Mouse (Mus musculus) common myeloid progenitor, adult 5-6 weeks (primary cell): ENCODE measurements around the gene Lpp. TPM values are rescaled to one million over a fixed set of nuclear protein-coding genes. Genes with fewer than 3 reads are reported as not detected.

Experiments
- ATAC-seq: replicated peaks from 2 replicates; pipeline ENCODE4 v1.8.0; 2016; ENCODE audit warnings: low read depth, mild to moderate bottlenecking, moderate TSS enrichment, inconsistent platforms; ENCODE audit not compliant: poor library complexity, severe bottlenecking
- total RNA-seq: library from RNA; stranded (forward); fragments of 200-1000, 187-1606 nt; gene quantifications from 2 replicates; pipeline ENCODE4 v1.2.3, GENCODE M21; 2017

Lpp gene
- total RNA-seq, 1 experiment from 2014 or later, result 4.2 TPM

GRCm38 (mm10) chr16:24492194-24492940, 99.1 kb downstream of the Lpp start:
- no peak for ATAC-seq

GRCm38 (mm10) chr16:24494531-24494930, 101.2 kb downstream of the Lpp start:
- ATAC-seq, result no peak

- no peak for ATAC-seq
These were observed 102.2 kb downstream of the Lpp start for GRCm38 (mm10) chr16:24495461-24495860.

DNA sequence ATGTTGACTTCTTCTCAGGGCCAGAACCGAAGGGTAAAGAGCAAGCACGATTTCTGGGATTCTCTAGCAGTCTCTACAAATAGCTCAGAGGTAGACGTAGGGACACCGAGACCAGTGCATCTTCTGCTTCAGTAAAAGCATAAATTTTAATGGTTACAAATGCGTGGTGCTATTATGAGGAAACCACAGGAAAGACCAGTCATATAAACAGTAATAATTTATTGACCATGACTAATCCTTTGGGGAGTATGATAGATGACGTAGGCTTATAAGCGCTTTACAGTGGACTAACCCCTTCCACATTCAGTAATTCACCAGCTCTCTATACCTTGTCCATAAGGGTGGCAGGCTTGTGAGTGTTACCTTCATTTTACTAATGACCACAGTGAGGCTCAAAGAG, 103.3 kb downstream of the Lpp start:
- ATAC-seq, result no peak

DNA sequence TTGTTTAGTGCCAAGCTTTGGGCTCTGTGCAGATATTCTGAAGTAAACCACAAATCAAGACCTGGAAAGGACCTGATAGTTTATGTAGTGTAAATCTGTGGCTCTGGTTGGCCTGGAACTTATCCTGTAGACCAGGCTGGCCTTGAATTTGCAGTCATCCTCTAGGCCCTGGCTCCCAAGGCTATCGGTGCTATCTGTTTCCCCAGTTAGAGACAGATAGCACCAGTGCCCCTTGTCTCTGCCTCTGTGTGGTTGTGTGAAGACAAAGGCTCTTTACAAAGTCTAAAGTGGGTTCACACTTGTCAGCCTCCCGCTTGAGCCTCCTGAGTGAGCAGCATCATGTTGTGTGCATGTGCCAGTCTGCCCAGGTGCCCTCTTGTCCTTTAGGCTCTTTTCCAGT, 104.1 kb downstream of the Lpp start:
- ATAC-seq, result no peak

DNA sequence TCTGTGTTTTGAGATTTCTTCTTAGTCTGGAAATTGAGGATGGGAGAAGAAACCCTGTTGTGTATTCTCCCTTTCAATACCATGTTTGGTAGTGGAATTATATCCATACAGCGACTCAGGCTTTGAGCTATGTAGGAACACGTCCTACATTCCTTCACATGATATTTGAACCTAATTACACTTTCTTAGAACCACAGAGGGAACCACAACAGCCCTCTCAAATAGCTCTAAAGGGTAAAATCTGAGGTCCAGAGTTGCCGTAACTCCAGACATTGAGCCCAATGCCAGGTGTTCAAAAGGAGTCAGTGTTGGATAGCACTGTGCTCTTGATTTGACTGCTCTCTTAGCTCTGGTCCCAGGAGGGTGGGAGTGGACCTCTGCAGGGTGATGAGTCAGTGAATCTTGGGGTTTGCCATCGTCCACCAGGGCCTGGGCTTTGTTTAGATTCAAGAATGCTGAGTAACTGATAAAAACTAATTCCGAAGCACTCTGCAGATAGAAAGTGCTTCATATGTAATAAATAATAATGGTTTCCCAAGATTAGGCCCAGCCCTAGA, 104.9 kb downstream of the Lpp start:
- ATAC-seq, result no peak

- no peak for ATAC-seq
These were observed 107.9 kb downstream of the Lpp start for GRCm38 (mm10) chr16:24501197-24501596.

DNA sequence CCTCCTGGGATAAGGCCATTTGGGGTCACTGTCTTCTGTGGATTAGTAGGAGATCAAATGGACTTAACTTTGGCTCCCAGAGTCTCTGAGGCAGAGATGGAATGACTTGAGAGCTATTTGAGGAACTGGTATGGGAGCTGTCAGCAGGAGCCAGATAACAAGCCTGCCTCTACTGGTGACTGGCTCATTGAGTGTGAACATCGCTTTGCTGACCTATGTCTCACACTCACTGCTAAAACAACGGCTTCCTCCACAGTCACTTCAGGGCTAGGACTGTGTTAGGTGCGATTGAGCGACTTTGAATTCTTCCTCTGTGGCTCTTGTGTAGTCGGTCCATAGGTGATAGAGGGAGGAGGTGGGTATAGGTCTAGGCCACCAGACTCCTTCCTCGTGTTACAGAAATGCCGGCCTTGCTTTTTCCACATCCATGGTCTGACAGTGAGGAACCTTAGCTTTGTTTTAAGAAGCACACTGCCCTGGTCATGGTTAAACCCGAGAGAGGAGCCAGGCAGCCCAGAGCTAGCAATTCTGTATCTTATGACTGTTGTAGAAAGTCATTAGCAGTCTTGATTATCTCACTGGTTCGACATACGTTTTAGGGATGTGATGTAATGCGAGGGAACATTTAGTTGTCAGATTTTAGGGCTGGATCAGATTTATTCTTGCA, 108.5 kb downstream of the Lpp start:
- no peak for ATAC-seq

- no peak for ATAC-seq
These were observed 109.1 kb downstream of the Lpp start for GRCm38 (mm10) chr16:24502295-24502823.

- ATAC-seq, result no peak
These were observed 111.7 kb downstream of the Lpp start for GRCm38 (mm10) chr16:24504838-24505605.

DNA sequence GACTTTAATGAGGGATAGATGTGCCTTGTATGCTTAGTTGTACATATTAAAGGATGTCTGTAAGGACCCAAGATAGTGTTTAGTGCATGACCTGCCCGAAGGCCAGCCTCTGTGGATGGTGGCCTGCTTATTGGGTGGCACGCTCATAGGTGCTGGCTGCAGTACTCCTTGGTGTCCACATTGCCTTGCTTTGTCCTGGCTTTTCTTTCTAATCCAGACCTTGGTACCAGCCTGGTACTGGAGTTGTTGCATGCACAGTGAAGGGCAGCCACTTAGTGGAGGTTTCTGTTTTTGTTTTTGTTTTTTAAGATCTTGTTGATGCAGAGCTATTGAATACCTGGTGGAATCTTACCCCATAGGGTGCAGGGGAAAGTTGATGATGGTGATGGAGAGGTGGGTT, 112.9 kb downstream of the Lpp start:
- no peak for ATAC-seq

DNA sequence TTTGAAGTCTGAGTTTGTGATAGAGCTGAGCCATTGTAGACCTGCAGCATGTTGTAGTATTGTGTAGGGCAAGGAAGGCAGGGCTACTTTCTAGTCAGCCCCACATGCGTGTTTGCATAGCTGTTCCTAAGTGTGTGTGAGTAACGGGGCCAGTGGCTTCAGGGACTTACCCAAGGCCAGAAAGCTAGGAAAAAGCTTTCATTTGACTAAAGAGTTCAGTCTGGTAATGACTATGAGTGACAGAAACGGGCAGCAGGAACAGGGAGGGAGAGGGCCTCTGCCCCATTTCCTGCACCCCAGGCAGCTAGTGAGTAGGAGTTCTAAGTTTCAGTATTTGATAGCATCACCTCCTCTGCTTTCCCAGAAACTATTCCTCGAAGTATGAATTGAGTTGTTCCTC, 113.4 kb downstream of the Lpp start:
- ATAC-seq, result no peak

DNA sequence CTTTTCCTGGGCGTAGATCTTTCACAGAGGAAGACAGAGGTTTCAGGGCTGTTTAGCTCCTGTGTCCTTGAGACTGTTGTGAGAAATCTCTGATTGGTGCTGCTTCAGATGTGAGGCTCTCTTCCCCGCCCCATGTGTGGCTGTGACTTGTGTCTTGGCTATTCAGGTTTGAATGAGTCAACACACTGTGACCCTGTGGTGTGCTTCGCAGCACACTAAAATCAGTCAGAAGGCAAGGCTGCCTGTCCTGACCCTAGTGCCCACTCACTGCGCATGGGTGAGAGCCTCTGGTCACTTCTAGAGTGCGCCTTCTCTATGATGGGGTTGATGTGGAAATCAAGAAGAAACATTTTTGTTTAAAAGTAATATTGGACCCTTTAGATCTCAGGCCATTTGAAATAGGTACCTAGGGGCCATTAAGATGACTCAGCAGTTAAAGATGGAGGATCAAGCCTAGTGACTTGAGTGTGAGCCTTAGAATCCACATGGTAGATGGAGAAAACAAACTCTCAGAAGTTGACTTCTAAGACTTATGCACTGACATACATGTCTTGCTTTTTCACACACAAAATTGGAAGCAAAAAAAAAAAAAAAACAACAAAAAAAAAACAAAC, 114.7 kb downstream of the Lpp start:
- ATAC-seq, result no peak

DNA sequence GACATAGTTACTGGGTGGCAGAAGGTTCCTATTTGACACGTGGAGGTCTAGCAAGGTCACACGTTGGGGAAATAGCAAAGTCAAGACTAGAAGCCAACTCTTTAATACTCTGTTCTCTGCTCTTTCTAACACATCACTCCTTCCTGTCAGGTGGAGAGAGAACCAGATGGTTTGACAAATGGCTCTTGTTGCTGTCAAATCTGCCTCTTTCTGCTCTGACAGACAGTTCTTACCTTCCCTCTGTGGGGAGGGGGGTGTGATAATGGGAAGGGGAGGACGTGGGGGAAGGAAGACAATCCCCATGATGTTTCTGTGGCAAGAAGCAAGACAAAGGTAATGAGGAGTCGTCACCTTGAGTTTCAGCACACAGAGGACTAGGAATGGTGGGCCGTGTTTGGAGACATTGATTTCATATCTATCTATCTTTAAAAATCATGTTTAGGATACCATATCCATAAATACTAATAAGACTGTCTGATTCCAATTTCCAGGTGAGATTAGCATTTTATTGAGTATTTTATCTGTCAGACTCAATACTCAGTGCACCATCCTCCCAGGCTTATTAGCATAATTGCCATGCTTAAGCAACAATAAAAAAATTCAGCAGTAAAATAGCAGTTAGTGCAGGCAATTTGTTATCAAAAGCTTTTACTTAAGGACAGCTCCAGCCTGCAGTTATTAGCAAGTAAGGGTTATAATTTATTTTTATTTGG, 115.9 kb downstream of the Lpp start:
- no peak for ATAC-seq

GRCm38 (mm10) chr16:24509813-24510166, 116.5 kb downstream of the Lpp start:
- no peak for ATAC-seq

GRCm38 (mm10) chr16:24513228-24513627, 119.9 kb downstream of the Lpp start:
- no peak for ATAC-seq

GRCm38 (mm10) chr16:24514802-24515727, 121.8 kb downstream of the Lpp start:
- no peak for ATAC-seq

- ATAC-seq, result no peak
These were observed 123.7 kb downstream of the Lpp start for GRCm38 (mm10) chr16:24516993-24517392.
